Mouse (Mus musculus): ENCODE results near the gene Defb28.

GRCm38 (mm10) chr2:152500863-152501229, 17.2 kb upstream of the Defb28 start:
- TF ChIP-seq CTCF (IDR thresholded peaks at IDR 0.05; ENCODE audit: borderline replicate concordance, control insufficient read depth, extremely low read depth, insufficient read depth, low read length, poor library complexity) (no peak), POLR2A (IDR thresholded peaks at IDR 0.05; ENCODE audit: control insufficient read depth, extremely low read depth, insufficient read depth, low read length, poor library complexity) (no peak)
